Mouse (Mus musculus): ENCODE measurements at regions not wholly inside any gene's neighbourhood (a gene's known extent, or its start where the extent isn't known, plus 50 kb on each side); places are given as distances from the start of the nearest gene placed in this dataset.

DNA sequence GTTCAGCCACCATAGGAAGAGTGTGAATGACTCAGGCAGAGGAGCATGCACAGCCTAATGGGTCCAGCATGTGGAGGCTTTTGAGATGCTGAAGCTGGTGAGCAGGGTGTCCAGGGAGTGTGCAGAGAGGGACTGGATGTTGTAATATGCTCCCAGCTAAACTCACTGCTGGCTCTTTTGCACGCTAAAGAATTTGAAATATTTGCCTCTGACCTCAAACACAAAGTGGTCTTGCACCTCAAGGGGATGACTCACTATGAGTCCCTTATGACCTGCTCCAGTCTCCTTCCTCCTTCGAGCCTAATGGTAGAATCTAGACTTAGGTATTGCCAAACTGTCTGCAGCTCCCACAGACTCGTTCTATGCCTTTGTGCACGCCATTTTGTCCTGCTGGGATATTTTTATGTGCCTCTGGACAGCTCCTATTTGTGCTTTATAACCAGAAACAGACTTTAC lies 55.0 kb upstream of the Slit3 start:
- Histone ChIP-seq H3K4me3 (no peak overlapping the region), H3K9me3 (no peaks in the 10 kb centered on the region), H3K27ac (replicated peaks) (no peak overlapping the region), H3K36me3 (no peaks in the 10 kb centered on the region), H3K4me1 (replicated peaks) (no peaks in the 10 kb centered on the region), H3K4me2 (no peak overlapping the region), H3K9ac (no peak overlapping the region), H3K27me3 (no peaks in the 10 kb centered on the region)
- ATAC-seq (ENCODE audit: low FRiP score, low read depth) = no peak
- 70% methylated on average over 4 of the region's 4 CpGs for WGBS

- no peaks in the 10 kb centered on the region for H3K9me3 ChIP-seq
- H3K4me2 ChIP-seq = no peak overlapping the region
- no peaks in the 10 kb centered on the region for H3K36me3 ChIP-seq
- no peak for ATAC-seq (ENCODE audit: low FRiP score, low read depth)
- H3K4me1 ChIP-seq (replicated peaks) = no peaks in the 10 kb centered on the region
- no peak overlapping the region for H3K9ac ChIP-seq
- no peak overlapping the region for H3K4me3 ChIP-seq
- WGBS = 83% methylated on average over 6 of the region's 6 CpGs
- no peak overlapping the region for H3K27ac ChIP-seq (replicated peaks)
- H3K27me3 ChIP-seq = no peaks in the 10 kb centered on the region
These were observed 63.2 kb upstream of the Slit3 start for GRCm38 (mm10) chr11:35057791-35058190.

GRCm38 (mm10) chr11:35055496-35056125 lies 65.4 kb upstream of the Slit3 start:
- Histone ChIP-seq H3K4me1 (replicated peaks) (no peaks in the 10 kb centered on the region), H3K27ac (replicated peaks) (no peak overlapping the region), H3K36me3 (no peaks in the 10 kb centered on the region), H3K4me2 (no peak overlapping the region), H3K27me3 (no peaks in the 10 kb centered on the region), H3K9ac (no peak overlapping the region), H3K4me3 (no peak overlapping the region), H3K9me3 (no peaks in the 10 kb centered on the region)
- WGBS = 83% methylated on average over 7 of the region's 7 CpGs
- no peak for ATAC-seq (ENCODE audit: low FRiP score, low read depth)

DNA sequence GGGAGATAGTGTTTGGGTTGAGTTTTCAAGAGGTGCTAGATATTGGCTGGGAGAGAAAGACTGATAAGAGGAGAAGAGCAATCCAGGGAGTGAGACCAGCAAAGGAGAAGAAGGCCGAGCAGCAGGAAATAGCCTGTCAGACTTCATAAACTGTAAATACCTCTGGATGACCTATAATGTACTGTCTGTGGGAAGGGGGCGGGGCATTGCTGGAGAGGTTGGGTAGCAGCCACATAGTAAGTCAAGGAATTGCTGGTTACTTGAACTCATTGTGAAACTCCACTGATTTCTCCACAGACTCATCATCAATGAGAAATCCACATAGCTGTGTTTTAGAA lies 67.4 kb upstream of the Slit3 start:
- Histone ChIP-seq H3K27ac (replicated peaks) (no peak overlapping the region), H3K4me2 (no peak overlapping the region), H3K27me3 (no peaks in the 10 kb centered on the region), H3K4me3 (no peak overlapping the region), H3K36me3 (no peaks in the 10 kb centered on the region), H3K9me3 (no peaks in the 10 kb centered on the region), H3K4me1 (replicated peaks) (no peaks in the 10 kb centered on the region), H3K9ac (no peak overlapping the region)
- WGBS = 71% methylated on average over 2 of the region's 2 CpGs
- ATAC-seq (ENCODE audit: low FRiP score, low read depth) = no peak

DNA sequence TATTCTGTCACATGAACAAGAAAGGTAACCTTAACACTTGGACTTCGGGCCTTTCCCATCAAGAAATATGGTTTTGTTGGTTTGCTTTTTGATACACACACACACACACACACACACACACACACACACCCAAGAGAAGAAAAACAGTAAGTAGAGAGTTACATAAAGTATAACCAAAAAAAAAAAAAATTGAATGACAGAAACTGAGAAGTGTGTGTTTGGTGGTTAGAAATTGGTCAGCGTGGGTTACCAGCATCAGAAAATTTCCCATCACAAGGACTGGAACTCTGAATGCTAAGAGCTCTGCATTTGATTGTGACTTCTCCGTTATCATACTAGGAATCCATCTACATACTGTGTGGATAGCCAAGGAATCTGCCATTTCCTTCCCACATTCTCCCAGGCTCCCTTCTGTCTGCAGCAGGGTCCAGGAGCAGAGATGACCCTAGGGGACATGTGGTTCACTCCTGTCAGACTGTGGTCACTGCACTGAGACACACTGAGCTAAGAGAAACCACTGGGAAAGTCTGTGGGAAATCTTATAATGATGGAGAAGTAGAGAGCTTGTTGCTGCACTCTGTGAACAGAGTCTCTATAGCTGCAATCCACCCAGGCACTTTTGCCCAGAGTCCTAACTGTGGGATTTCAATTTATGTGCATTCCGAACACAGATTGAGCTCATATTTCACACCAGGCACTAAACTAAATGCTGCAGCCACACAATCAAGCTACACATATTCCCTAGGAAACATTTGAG lies 68.0 kb upstream of the Slit3 start:
- H3K36me3 ChIP-seq = no peaks in the 10 kb centered on the region
- 81% methylated on average over 4 of the region's 4 CpGs for WGBS
- no peak overlapping the region for H3K4me2 ChIP-seq
- H3K9ac ChIP-seq = no peak overlapping the region
- H3K4me1 ChIP-seq (replicated peaks) = no peaks in the 10 kb centered on the region
- H3K27me3 ChIP-seq = no peaks in the 10 kb centered on the region
- no peaks in the 10 kb centered on the region for H3K9me3 ChIP-seq
- H3K27ac ChIP-seq (replicated peaks) = no peak overlapping the region
- ATAC-seq (ENCODE audit: low FRiP score, low read depth) = no peak
- H3K4me3 ChIP-seq = no peak overlapping the region

- H3K4me3 ChIP-seq = no peak overlapping the region
- no peak for ATAC-seq (ENCODE audit: low FRiP score, low read depth)
These were observed 71.3 kb upstream of the Slit3 start for GRCm38 (mm10) chr11:35049663-35050215.

GRCm38 (mm10) chr11:35044659-35045058 lies 76.4 kb upstream of the Slit3 start:
- Histone ChIP-seq H3K9ac (no peak overlapping the region), H3K4me2 (no peak overlapping the region), H3K9me3 (no peaks in the 10 kb centered on the region), H3K4me3 (no peak overlapping the region), H3K27me3 (no peaks in the 10 kb centered on the region), H3K36me3 (no peaks in the 10 kb centered on the region), H3K4me1 (replicated peaks) (no peaks in the 10 kb centered on the region), H3K27ac (replicated peaks) (no peak overlapping the region)
- 90% methylated on average over 1 of the region's 1 CpGs for WGBS
- no peak for ATAC-seq (ENCODE audit: low FRiP score, low read depth)

More at GRCm38 (mm10) chr11:35049663-35050215, 71.3 kb upstream of the Slit3 start:
- Histone ChIP-seq H3K9ac (no peak overlapping the region), H3K27me3 (no peaks in the 10 kb centered on the region), H3K9me3 (no peaks in the 10 kb centered on the region), H3K4me2 (no peak overlapping the region), H3K4me1 (replicated peaks) (no peaks in the 10 kb centered on the region), H3K27ac (replicated peaks) (no peak overlapping the region), H3K36me3 (no peaks in the 10 kb centered on the region)
- WGBS = 73% methylated on average over 8 of the region's 8 CpGs

GRCm38 (mm10) chr11:35024448-35024847 lies 96.6 kb upstream of the Slit3 start:
- Histone ChIP-seq H3K9ac (no peak overlapping the region), H3K9me3 (no peaks in the 10 kb centered on the region; the same call in none of the 2 replicates), H3K36me3 (no peaks in the 10 kb centered on the region), H3K4me1 (replicated peaks) (no peaks in the 10 kb centered on the region), H3K27me3 (no peaks in the 10 kb centered on the region), H3K27ac (replicated peaks) (no peak overlapping the region), H3K4me2 (no peak overlapping the region), H3K4me3 (no peak overlapping the region)
- ATAC-seq (ENCODE audit: low FRiP score, low read depth) = no peak
- 45% methylated on average over 8 of the region's 8 CpGs for WGBS

DNA sequence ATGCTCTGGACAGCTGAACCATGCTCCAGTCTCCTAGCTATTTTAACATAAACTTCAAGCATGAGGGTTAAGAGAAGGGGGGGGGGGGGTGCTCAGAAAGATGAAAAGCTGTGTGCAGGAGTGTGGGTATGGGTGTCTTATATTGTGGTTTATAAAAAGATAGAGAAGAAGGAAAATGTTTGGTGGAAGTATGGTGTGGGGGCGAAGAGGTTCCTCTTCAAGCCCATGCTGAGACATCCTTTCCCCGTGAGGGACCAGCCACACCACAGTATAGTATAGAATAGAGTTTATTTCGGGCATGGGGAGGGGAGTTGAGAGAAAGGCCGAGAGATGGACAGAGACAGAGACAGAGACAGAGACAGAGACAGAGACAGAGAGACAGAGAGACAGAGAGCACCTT lies 97.2 kb upstream of the Slit3 start:
- H3K4me1 ChIP-seq (replicated peaks) = no peaks in the 10 kb centered on the region
- WGBS = 88% methylated on average over 4 of the region's 4 CpGs
- no peaks in the 10 kb centered on the region; the same call in none of the 2 replicates for H3K9me3 ChIP-seq
- ATAC-seq (ENCODE audit: low FRiP score, low read depth) = no peak
- H3K4me2 ChIP-seq = no peak overlapping the region
- no peak overlapping the region for H3K9ac ChIP-seq
- H3K27me3 ChIP-seq = no peaks in the 10 kb centered on the region
- no peak overlapping the region for H3K4me3 ChIP-seq
- H3K36me3 ChIP-seq = no peaks in the 10 kb centered on the region
- no peak overlapping the region for H3K27ac ChIP-seq (replicated peaks)

DNA sequence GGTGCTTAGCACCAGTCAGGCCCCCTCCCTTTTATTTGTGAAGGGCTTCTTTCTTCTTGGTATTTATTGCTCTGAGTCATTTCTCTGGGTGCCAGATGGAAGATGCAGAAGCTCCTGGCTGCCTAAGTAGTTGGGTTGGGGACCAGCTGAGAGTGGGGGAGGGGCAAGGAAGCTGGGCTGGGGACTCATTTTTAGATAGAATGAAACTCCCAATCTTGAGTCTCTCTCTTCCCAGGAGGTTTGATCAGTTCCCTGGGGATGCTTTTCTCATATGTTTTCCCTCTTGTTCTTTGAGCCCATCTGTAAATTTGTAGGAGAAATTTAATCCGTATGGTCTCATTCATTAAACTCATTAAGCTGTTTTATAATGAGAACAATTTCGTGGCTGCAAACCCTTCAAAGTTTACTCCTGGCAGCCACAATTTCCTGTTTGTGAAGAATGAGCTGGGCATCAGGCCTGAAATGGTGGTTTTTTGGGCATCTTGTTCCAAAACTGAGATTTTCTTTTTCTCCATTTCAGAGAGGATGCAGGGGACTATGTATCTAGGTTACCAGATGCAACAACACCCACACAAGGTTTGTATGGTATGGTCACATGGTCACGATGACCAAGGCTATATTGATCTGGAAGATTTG lies 98.9 kb upstream of the Slit3 start:
- Histone ChIP-seq H3K4me1 (replicated peaks) (no peaks in the 10 kb centered on the region), H3K27ac (replicated peaks) (no peak overlapping the region), H3K27me3 (no peaks in the 10 kb centered on the region), H3K4me2 (no peak overlapping the region), H3K9me3 (no peaks in the 10 kb centered on the region; the same call in none of the 2 replicates), H3K9ac (no peak overlapping the region), H3K36me3 (no peaks in the 10 kb centered on the region), H3K4me3 (no peak overlapping the region)
- no peak for ATAC-seq (ENCODE audit: low FRiP score, low read depth)
- WGBS = 68% methylated on average over 3 of the region's 3 CpGs

- no peak overlapping the region for H3K9ac ChIP-seq
- 86% methylated on average over 3 of the region's 3 CpGs for WGBS
- H3K9me3 ChIP-seq = no peaks in the 10 kb centered on the region; the same call in none of the 2 replicates
- H3K4me2 ChIP-seq = no peak overlapping the region
- no peaks in the 10 kb centered on the region for H3K36me3 ChIP-seq
- no peak for ATAC-seq (ENCODE audit: low FRiP score, low read depth)
- peaks cover 3% of the 10 kb centered on the region; the same call in 1 of the 2 replicates for H3K4me1 ChIP-seq (replicated peaks)
- no peaks in the 10 kb centered on the region for H3K27me3 ChIP-seq
- H3K27ac ChIP-seq (replicated peaks) = no peak overlapping the region
- no peak overlapping the region for H3K4me3 ChIP-seq
These were observed 104.0 kb upstream of the Slit3 start for GRCm38 (mm10) chr11:35016998-35017397.

Data from hindbrain, embryonic 15.5 days (tissue).